Mouse (Mus musculus) CH12.LX (cell line): ENCODE data around the gene Dctpp1.

Experiments used
- CHD1 ChIP-seq: IDR thresholded peaks from 2 replicates; pipeline ENCODE4 v1.6.1; 2012; ENCODE audit warnings: low read depth, low read length, improper control_type of control experiment, inconsistent platforms
- CTCF ChIP-seq, 2 experiments: IDR thresholded peaks in 1 of 2; conservative IDR thresholded peaks in 1 of 2; 2 replicates each; pipeline ENCODE4 v1.5.1; 2011 to 2012; ENCODE audit warnings: low read depth in 2 of 2, low read length in 2 of 2, improper control_type of control experiment in 1 of 2, inconsistent platforms in 1 of 2, mild to moderate bottlenecking in 1 of 2, moderate library complexity in 1 of 2
- E2F4 ChIP-seq: IDR thresholded peaks from 2 replicates; pipeline ENCODE4 v1.6.1; 2011; ENCODE audit warnings: low read depth, low read length, improper control_type of control experiment; ENCODE audit not compliant: insufficient replicate concordance
- EP300 ChIP-seq: IDR thresholded peaks from 2 replicates; pipeline ENCODE4 v1.6.1; 2011; ENCODE audit warnings: low read length, improper control_type of control experiment
- HCFC1 ChIP-seq: IDR thresholded peaks from 2 replicates; pipeline ENCODE4 v1.6.1; 2012; ENCODE audit warnings: low read depth, mild to moderate bottlenecking, inconsistent platforms, low read length, improper control_type of control experiment
- JUND ChIP-seq: conservative IDR thresholded peaks from 2 replicates; pipeline ENCODE4 v1.6.1; 2011; ENCODE audit warnings: low read depth, low read length, improper control_type of control experiment
- MAZ ChIP-seq: IDR thresholded peaks from 2 replicates; pipeline ENCODE4 v1.6.1; 2012; ENCODE audit warnings: low read depth, mild to moderate bottlenecking, inconsistent platforms, low read length, improper control_type of control experiment, moderate library complexity
- PAX5 ChIP-seq: IDR thresholded peaks from 2 replicates; pipeline ENCODE4 v1.6.1; 2012; ENCODE audit warnings: low read length, inconsistent platforms, mixed read lengths
- POLR2A ChIP-seq: IDR thresholded peaks from 2 replicates; pipeline ENCODE4 v1.6.1; 2011; ENCODE audit warnings: low read depth, mild to moderate bottlenecking, improper control_type of control experiment, low read length
- RCOR1 ChIP-seq: conservative IDR thresholded peaks from 2 replicates; pipeline ENCODE4 v1.6.1; 2012; ENCODE audit warnings: low read depth, mild to moderate bottlenecking, inconsistent platforms, low read length, improper control_type of control experiment
- TBP ChIP-seq: conservative IDR thresholded peaks from 2 replicates; pipeline ENCODE4 v1.6.1; 2011; ENCODE audit warnings: low read depth, low read length, improper control_type of control experiment
- TCF12 ChIP-seq: IDR thresholded peaks from 2 replicates; pipeline ENCODE4 v1.6.1; 2014; ENCODE audit warnings: low read depth, mild to moderate bottlenecking, inconsistent platforms, low read length, improper control_type of control experiment
- USF1 ChIP-seq: IDR thresholded peaks from 2 replicates; pipeline ENCODE4 v1.6.1; 2014; ENCODE audit warnings: low read depth, mild to moderate bottlenecking, inconsistent platforms, low read length, improper control_type of control experiment

GRCm38 (mm10) chr7:127272566-127272965, 12.1 kb upstream of the Dctpp1 start:
- no peak for TF ChIP-seq CTCF (conservative IDR thresholded peaks at IDR 0.05 in 1 of 2, IDR thresholded peaks at IDR 0.05 in 1 of 2; ENCODE audit: low read depth in 2 of 2, low read length in 2 of 2)
- no peak for TF ChIP-seq JUND
- TF ChIP-seq USF1: no peak
- no peak for TF ChIP-seq RCOR1
- peak; percentile 19; the same call in 1 of the 2 replicates for TF ChIP-seq CHD1
- TF ChIP-seq TCF12: no peak
- TF ChIP-seq TBP: no peak
- no peak for TF ChIP-seq PAX5
- peak; percentile 44 for TF ChIP-seq POLR2A
- no peak for TF ChIP-seq E2F4
- no peak for TF ChIP-seq EP300
- TF ChIP-seq HCFC1: no peak
- no peak for TF ChIP-seq MAZ
